Mouse (Mus musculus) CH12.LX (cell line): ENCODE data around the gene Selp. TPM values are rescaled to one million over a fixed set of nuclear protein-coding genes. Genes with fewer than 3 reads are reported as not detected.
A peak's percentile ranks its signal among the peaks of the same experiment; 100 is the strongest.

ENCODE experiments used
- DNase-seq: peaks from one replicate; pipeline ENCODE4 v3.0.0-alpha.2; 2013; ENCODE audit errors: extremely low read depth
- H3K27ac ChIP-seq: 2 replicates; pipeline ENCODE4 v1.5.1; 2012; ENCODE audit warnings: low read depth, mild to moderate bottlenecking, control low read depth, moderate library complexity; ENCODE audit not compliant: insufficient read depth
- H3K27me3 ChIP-seq: replicated peaks from 2 replicates; pipeline ENCODE3; 2012; ENCODE audit warnings: inconsistent platforms
- H3K36me3 ChIP-seq, 2 experiments: replicated peaks in 1 of 2; 2 replicates each; pipeline versions ENCODE3 to v1.6.1; 2012; ENCODE audit warnings: inconsistent platforms in 1 of 2, low read length in 1 of 2, mild to moderate bottlenecking in 1 of 2, mixed read lengths in 1 of 2, moderate library complexity in 1 of 2; ENCODE audit not compliant: control insufficient read depth in 1 of 2, insufficient read depth in 1 of 2
- H3K4me1 ChIP-seq, 2 experiments: 2 replicates each; pipeline ENCODE4 v1.6.1; 2012; ENCODE audit warnings: inconsistent platforms in 1 of 2, moderate library complexity in 1 of 2; ENCODE audit not compliant: insufficient read depth in 2 of 2, control insufficient read depth in 1 of 2
- H3K4me2 ChIP-seq: 2 replicates; pipeline ENCODE4 v1.6.1; 2012; ENCODE audit warnings: low read depth, mild to moderate bottlenecking, control low read depth; ENCODE audit not compliant: poor library complexity, insufficient read depth, severe bottlenecking
- H3K4me3 ChIP-seq, 3 experiments: fragments of 150-350 bp in 1 of 3; sonication (generic) in 1 of 3; replicated peaks in 1 of 3; 2 replicates each; pipeline versions ENCODE3 to v1.5.1; 2011 to 2012; ENCODE audit warnings: low read depth in 2 of 3, low read length in 2 of 3, mild to moderate bottlenecking in 2 of 3, moderate library complexity in 2 of 3, control low read depth in 1 of 3, improper control_type of control experiment in 1 of 3, inconsistent platforms in 1 of 3, mixed read lengths in 1 of 3; ENCODE audit not compliant: poor library complexity in 1 of 3
- H3K79me2 ChIP-seq: replicated peaks from 2 replicates; pipeline ENCODE4 v1.6.1; 2012; ENCODE audit warnings: mild to moderate bottlenecking, moderate library complexity; ENCODE audit not compliant: control insufficient read depth, poor library complexity, insufficient read depth, severe bottlenecking; ENCODE audit errors: extremely low read depth
- H3K9ac ChIP-seq: 2 replicates; pipeline ENCODE4 v1.6.1; 2012; ENCODE audit warnings: low read depth, mild to moderate bottlenecking, control low read depth, moderate library complexity; ENCODE audit not compliant: insufficient read depth
- H3K9me3 ChIP-seq: replicated peaks from 2 replicates; pipeline ENCODE3; 2012; ENCODE audit warnings: low read length, inconsistent platforms, mixed read lengths
- BHLHE40 ChIP-seq: IDR thresholded peaks from 2 replicates; pipeline ENCODE4 v1.6.1; 2011; ENCODE audit warnings: mild to moderate bottlenecking, low read depth, low read length, improper control_type of control experiment
- CHD1 ChIP-seq: IDR thresholded peaks from 2 replicates; pipeline ENCODE4 v1.6.1; 2012; ENCODE audit warnings: low read depth, low read length, improper control_type of control experiment, inconsistent platforms
- CTCF ChIP-seq, 2 experiments: IDR thresholded peaks in 1 of 2; conservative IDR thresholded peaks in 1 of 2; 2 replicates each; pipeline ENCODE4 v1.5.1; 2011 to 2012; ENCODE audit warnings: low read depth in 2 of 2, low read length in 2 of 2, improper control_type of control experiment in 1 of 2, inconsistent platforms in 1 of 2, mild to moderate bottlenecking in 1 of 2, moderate library complexity in 1 of 2
- E2F4 ChIP-seq: IDR thresholded peaks from 2 replicates; pipeline ENCODE4 v1.6.1; 2011; ENCODE audit warnings: low read depth, low read length, improper control_type of control experiment; ENCODE audit not compliant: insufficient replicate concordance
- ELF1 ChIP-seq: IDR thresholded peaks from 2 replicates; pipeline ENCODE4 v1.6.1; 2014; ENCODE audit warnings: low read depth, mild to moderate bottlenecking, inconsistent platforms, low read length, improper control_type of control experiment
- ETS1 ChIP-seq: conservative IDR thresholded peaks from 2 replicates; pipeline ENCODE4 v1.6.1; 2012; ENCODE audit warnings: low read depth, mild to moderate bottlenecking, inconsistent platforms, low read length, improper control_type of control experiment, moderate library complexity
- IRF4 ChIP-seq: IDR thresholded peaks from 2 replicates; pipeline ENCODE4 v1.6.1; 2014; ENCODE audit warnings: low read depth, mild to moderate bottlenecking, inconsistent platforms, low read length, improper control_type of control experiment
- KAT2A ChIP-seq: IDR thresholded peaks from 2 replicates; pipeline ENCODE4 v1.6.1; 2012; ENCODE audit warnings: low read length, improper control_type of control experiment, inconsistent platforms; ENCODE audit not compliant: insufficient replicate concordance
- MAX ChIP-seq: IDR thresholded peaks from 2 replicates; pipeline ENCODE4 v1.6.1; 2011; ENCODE audit warnings: low read length, improper control_type of control experiment
- MAZ ChIP-seq: IDR thresholded peaks from 2 replicates; pipeline ENCODE4 v1.6.1; 2012; ENCODE audit warnings: low read depth, mild to moderate bottlenecking, inconsistent platforms, low read length, improper control_type of control experiment, moderate library complexity
- MEF2A ChIP-seq: IDR thresholded peaks from 2 replicates; pipeline ENCODE4 v1.6.1; 2014; ENCODE audit warnings: low read depth, mild to moderate bottlenecking, inconsistent platforms, low read length, improper control_type of control experiment, borderline replicate concordance
- MXI1 ChIP-seq: IDR thresholded peaks from 2 replicates; pipeline ENCODE4 v1.6.1; 2011; ENCODE audit warnings: mild to moderate bottlenecking, low read depth, low read length, improper control_type of control experiment
- MYC ChIP-seq: IDR thresholded peaks from 2 replicates; pipeline ENCODE4 v1.6.1; 2011; ENCODE audit warnings: low read depth, mild to moderate bottlenecking, improper control_type of control experiment, low read length
- NRF1 ChIP-seq: IDR thresholded peaks from 2 replicates; pipeline ENCODE4 v1.6.1; 2014; ENCODE audit warnings: low read depth, mild to moderate bottlenecking, inconsistent platforms, low read length, improper control_type of control experiment, moderate library complexity
- PAX5 ChIP-seq: IDR thresholded peaks from 2 replicates; pipeline ENCODE4 v1.6.1; 2012; ENCODE audit warnings: low read length, inconsistent platforms, mixed read lengths
- POLR2A ChIP-seq: IDR thresholded peaks from 2 replicates; pipeline ENCODE4 v1.6.1; 2011; ENCODE audit warnings: low read depth, mild to moderate bottlenecking, improper control_type of control experiment, low read length
- RCOR1 ChIP-seq: conservative IDR thresholded peaks from 2 replicates; pipeline ENCODE4 v1.6.1; 2012; ENCODE audit warnings: low read depth, mild to moderate bottlenecking, inconsistent platforms, low read length, improper control_type of control experiment
- SMC3 ChIP-seq: IDR thresholded peaks from 2 replicates; pipeline ENCODE4 v1.6.1; 2011; ENCODE audit warnings: low read depth, low read length, improper control_type of control experiment
- TBP ChIP-seq: conservative IDR thresholded peaks from 2 replicates; pipeline ENCODE4 v1.6.1; 2011; ENCODE audit warnings: low read depth, low read length, improper control_type of control experiment
- UBTF ChIP-seq: IDR thresholded peaks from 2 replicates; pipeline ENCODE4 v1.6.1; 2012; ENCODE audit warnings: low read depth, mild to moderate bottlenecking, inconsistent platforms, low read length, improper control_type of control experiment, moderate library complexity
- USF2 ChIP-seq: conservative IDR thresholded peaks from 2 replicates; pipeline ENCODE4 v1.6.1; 2011; ENCODE audit warnings: low read depth, low read length, improper control_type of control experiment
- ZC3H11A ChIP-seq: IDR thresholded peaks from 2 replicates; pipeline ENCODE4 v1.6.1; 2012; ENCODE audit warnings: low read depth, mild to moderate bottlenecking, inconsistent platforms, low read length, improper control_type of control experiment
- ZNF384 ChIP-seq: IDR thresholded peaks from 2 replicates; pipeline ENCODE4 v1.6.1; 2012; ENCODE audit warnings: low read depth, low read length, improper control_type of control experiment, inconsistent platforms
- dilution Hi-C: fragments of 300-500 bp; cut with MboI; formaldehyde crosslinking; loops from 2 replicates; pipeline ENCODE4 v1.14.3; 2020; ENCODE audit warnings: low sequenced_read_pairs; ENCODE audit not compliant: extremely low pct_unique_long_range_greater_than_20kb, extremely low pct_ligation_motif_present
- in situ Hi-C: fragments of 300-500 bp; cut with MboI; formaldehyde crosslinking; loops from 3 replicates; pipeline ENCODE4 v1.14.3; 2019; ENCODE audit warnings: low sequenced_read_pairs, low pct_ligation_motif_present, low pct_unique_long_range_greater_than_20kb, mixed read lengths
- polyA plus RNA-seq: library from polyadenylated mRNA; unstranded; fragments of >175 nt; gene quantifications from 2 replicates; pipeline ENCODE4 v1.2.1, GENCODE M21; 2012; ENCODE audit warnings: low read depth; ENCODE audit not compliant: insufficient read length
- total RNA-seq, 2 experiments: library from RNA; depleted of rRNA; stranded (reverse); fragments of 300-350 nt in 1 of 2; fragments of >200 nt in 1 of 2; gene quantifications; 2 replicates each; pipeline ENCODE4 v1.2.3; 2012 to 2014

The Selp gene
- total and polyA plus RNA-seq, 3 experiments, result 0.21 to 0.43 TPM; not detected in 1

DNA sequence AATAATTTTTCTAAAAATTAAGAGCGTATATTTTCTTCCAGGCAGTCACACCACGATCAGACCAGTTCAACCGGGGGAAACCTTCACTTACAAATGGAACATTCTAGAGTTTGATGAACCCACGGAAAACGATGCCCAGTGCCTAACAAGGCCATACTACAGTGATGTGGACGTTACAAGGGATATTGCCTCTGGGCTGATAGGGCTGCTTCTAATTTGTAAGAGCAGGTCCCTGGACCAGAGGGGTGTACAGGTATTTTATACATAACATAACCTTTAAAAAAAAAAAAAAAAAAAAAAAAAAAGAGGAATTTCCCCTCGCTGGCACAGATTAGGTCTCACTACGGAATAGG is 69.8 kb downstream of the Selp start:
- dilution Hi-C loops (no loop called here), in situ Hi-C loops (no loop called here)
- Histone ChIP-seq H3K27me3 (peaks cover 8% of the 10 kb centered on the region), H3K79me2 (no peaks in the 10 kb centered on the region), H3K36me3 (no peaks in the 10 kb centered on the region), H3K9me3 (no peaks in the 10 kb centered on the region), H3K4me3 (no peak overlapping the region), H3K9ac (no peak overlapping the region), H3K27ac (no peak overlapping the region), H3K4me2 (peak overlapping the region; percentile 15; the same call in 1 of the 2 replicates), H3K4me1 (peaks cover 3 to 13% of the 10 kb centered on the region in 2 experiments; a peak in 3 of 4 replicates)
- TF ChIP-seq ZNF384 (peak; percentile 65), E2F4 (no peak), NRF1 (no peak), IRF4 (no peak), RCOR1 (no peak)
- no peak for DNase-seq

DNA sequence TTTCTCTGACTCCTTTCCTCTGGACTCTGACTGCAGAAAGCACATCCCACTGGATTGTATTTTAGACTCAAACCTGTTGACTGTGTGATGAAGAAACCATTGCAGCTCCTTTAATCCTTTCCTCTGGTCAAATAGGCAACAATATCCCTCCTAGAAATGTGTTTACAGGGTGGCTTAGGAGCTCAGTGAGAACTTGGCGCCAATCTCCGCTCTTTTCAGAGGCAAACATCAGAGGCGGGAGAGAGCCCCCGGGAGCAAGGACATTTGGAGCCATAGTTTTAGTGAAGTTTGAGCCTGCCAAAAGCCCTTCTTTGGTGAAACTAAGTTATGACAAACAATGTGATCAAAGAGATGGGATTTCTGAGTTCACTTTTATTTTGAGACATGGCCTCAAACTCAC is 70.3 kb downstream of the Selp start:
- no peak overlapping the region for H3K27ac ChIP-seq
- H3K4me3 ChIP-seq, result no peak overlapping the region
- peaks cover 3 to 13% of the 10 kb centered on the region in 2 experiments; a peak in 3 of 4 replicates for H3K4me1 ChIP-seq
- no peaks in the 10 kb centered on the region for H3K9me3 ChIP-seq
- H3K27me3 ChIP-seq, result peaks cover 8% of the 10 kb centered on the region
- TF ChIP-seq BHLHE40, result no peak
- no peak for TF ChIP-seq CTCF (conservative IDR thresholded peaks at IDR 0.05 in 1 of 2, IDR thresholded peaks at IDR 0.05 in 1 of 2; ENCODE audit: low read depth in 2 of 2, low read length in 2 of 2)
- TF ChIP-seq MAX, result no peak
- no peak for TF ChIP-seq USF2
- no peak for DNase-seq
- dilution Hi-C loops (no loop called here), in situ Hi-C loops (no loop called here)
- no peak overlapping the region for H3K4me2 ChIP-seq
- no peaks in the 10 kb centered on the region for H3K79me2 ChIP-seq
- H3K9ac ChIP-seq, result no peak overlapping the region
- no peaks in the 10 kb centered on the region for H3K36me3 ChIP-seq

DNA sequence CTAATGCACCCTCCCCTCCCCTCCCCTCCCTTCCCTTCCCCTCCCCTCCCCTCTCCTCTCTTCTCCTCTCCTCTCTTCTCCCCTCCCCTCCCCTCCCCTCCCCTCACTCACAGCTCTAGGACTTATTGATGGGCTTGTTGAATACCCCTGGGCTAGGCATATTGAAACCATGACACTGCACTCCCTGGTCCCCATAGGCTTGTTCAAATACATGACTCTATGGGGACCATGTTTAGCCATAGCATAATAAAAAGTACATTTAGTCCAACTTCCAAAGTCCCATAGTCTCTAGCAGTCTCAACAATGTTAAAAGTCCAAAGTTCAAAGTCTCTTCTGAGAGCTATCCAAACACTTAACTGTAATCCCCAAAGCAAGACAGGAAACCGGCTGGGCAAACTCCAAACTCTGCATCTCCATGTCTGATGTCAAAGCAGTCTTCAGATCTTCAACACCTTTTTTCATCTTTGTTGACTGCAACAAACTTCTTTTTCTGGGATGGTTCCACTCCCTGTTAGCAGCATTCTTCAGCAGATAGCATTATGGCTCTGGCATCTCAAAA is 72.0 kb downstream of the Selp start:
- in situ Hi-C loops (no loop called here), dilution Hi-C loops (no loop called here)
- Histone ChIP-seq H3K9ac (no peak overlapping the region), H3K9me3 (no peaks in the 10 kb centered on the region), H3K27ac (no peak overlapping the region), H3K4me1 (peaks cover 3 to 13% of the 10 kb centered on the region in 2 experiments; a peak in 3 of 4 replicates), H3K4me2 (no peak overlapping the region), H3K36me3 (no peaks in the 10 kb centered on the region), H3K27me3 (peaks cover 8% of the 10 kb centered on the region), H3K79me2 (no peaks in the 10 kb centered on the region), H3K4me3 (no peak overlapping the region)
- no peak for DNase-seq
- TF ChIP-seq E2F4 (no peak), KAT2A (no peak), PAX5 (no peak), UBTF (no peak), NRF1 (no peak), CHD1 (no peak), ZC3H11A (no peak), MEF2A (no peak), MYC (no peak), TBP (no peak), MAZ (no peak), MXI1 (no peak), ETS1 (no peak), ELF1 (no peak), RCOR1 (no peak), BHLHE40 (no peak), POLR2A (no peak), SMC3 (no peak)
